Mouse (Mus musculus) heart, postnatal 36 days (tissue): ENCODE results near the gene Tcaf1. TPM values are rescaled to one million over a fixed set of nuclear protein-coding genes. Genes with fewer than 3 reads are reported as not detected.

ENCODE experiments used
- DNase-seq, 2 experiments: peaks; one replicate each; pipeline ENCODE4 v3.0.0; 2021 to 2022
- intact Hi-C: fragments of 180-260 bp; cut with DNase I; formaldehyde crosslinking; loops from one replicate; pipeline ENCODE4 v1.15.1; 2025
- total RNA-seq, 2 experiments: library from RNA; stranded (reverse); gene quantifications; 2 replicates each; pipeline ENCODE4 v1.2.3; 2021

The Tcaf1 gene
- 10 to 100 TPM; 11.4 to 12.2 TPM for total RNA-seq

DNA sequence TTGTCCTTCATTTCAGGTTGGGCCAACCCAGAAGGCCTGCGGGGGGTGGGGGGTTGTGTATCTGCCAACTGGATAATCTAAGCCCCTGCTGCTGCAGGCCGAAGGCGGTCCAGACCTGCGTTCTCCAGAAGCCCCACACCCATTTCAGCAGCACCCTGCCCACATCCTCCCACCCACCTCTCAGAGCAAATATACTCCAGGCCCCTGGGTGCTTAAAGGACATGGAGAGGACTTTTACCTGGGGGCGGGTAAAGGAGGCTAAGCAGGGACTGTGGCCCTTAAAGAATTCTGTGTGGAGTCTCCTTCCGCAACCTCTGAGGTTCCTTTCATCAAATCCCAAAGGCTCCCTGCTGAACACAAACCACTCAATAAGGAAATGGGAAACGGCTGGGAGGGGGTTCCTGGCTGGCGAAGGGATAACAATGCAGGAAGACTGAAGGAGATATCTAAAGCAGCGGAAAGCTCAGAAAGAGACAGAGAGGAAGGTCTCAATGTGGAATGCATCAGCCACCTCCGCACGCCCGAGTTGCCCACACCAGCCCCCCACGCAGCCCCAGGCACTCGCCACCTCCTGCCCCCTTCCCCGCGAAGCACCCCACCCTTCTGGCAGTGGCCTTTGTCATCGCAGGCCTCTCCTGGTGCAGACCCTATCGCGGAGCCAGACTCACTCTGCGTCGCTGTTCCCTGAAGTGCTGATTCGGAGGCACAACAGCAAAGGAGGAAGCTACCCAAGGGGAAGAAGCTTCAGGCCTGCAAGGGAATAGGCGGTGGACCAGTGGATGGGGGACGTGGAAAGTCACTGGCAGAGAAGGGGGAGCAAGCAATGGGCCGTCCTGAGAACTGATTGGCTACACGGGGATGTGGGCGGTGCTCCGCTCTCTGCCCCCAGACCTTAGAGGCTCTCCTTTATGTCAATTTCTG is at the start of gene Tcaf1:
Tcaf1 (minus strand) TSS at position 798 of the 921 bp plus-strand sequence.
- intact Hi-C loops = loop anchor here (2.0 kb wide), 1 partner anchor 17 kb away; no protein-coding TSS in a partner anchor
- DNase-seq = peak; percentile 68 to 72

GRCm38 (mm10) chr6:42756104-42756503 is 46.2 kb upstream of the Tcaf1 start, which contains the start of gene Olfr38:
Gene Olfr38 (plus strand): TSS chr6:42756404.
- DNase-seq = no peak
- intact Hi-C loops = no loop called here

GRCm38 (mm10) chr6:42747846-42748245 is 38.0 kb upstream of the Tcaf1 start:
- no peak for DNase-seq
- intact Hi-C loops = no loop called here

GRCm38 (mm10) chr6:42742303-42742702 is 32.4 kb upstream of the Tcaf1 start:
- intact Hi-C loops = no loop called here
- no peak for DNase-seq

DNA sequence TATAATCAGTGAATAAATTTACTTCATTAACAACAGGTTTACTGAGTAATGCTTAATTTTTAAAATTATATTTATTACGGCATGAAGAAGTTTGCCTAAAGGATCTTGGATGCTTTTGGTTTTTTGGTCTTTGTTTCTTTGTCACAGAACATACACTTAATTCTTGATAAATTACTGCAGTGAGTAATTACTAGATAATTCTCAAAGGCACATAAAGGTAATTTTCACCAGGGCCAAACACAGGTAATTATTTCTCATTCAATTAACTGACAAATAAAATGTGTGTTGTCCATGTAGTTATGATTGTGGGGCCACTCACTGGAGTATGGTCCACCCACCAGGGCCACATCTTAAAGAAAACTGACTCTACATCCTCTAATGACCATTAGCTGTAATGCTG is 29.2 kb upstream of the Tcaf1 start, which contains the start of gene Olfr453:
Olfr453 (plus strand) TSS at position 301 of the 400 bp plus-strand sequence.
- intact Hi-C loops = no loop called here
- no peak for DNase-seq

DNA sequence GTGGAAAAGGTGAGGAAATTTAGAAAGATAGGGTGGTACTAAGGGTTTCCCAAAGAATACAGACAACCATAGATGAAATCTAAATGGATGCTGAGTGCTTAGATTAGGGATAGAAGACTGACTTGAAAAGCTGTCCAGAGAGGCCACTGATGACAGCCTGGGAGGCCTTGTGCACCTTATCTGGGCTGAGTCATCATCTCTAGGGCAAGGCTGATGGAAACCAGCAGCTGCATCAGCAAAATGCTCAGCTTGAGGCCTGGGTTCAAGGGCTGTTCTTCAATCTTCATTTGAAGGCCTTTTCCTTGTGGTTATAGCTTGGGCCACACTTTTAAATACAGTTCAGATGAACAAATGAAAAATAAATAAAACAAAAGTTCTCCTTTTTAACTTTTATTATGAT is 8.1 kb upstream of the Tcaf1 start:
- intact Hi-C loops = no loop called here
- DNase-seq = no peak

DNA sequence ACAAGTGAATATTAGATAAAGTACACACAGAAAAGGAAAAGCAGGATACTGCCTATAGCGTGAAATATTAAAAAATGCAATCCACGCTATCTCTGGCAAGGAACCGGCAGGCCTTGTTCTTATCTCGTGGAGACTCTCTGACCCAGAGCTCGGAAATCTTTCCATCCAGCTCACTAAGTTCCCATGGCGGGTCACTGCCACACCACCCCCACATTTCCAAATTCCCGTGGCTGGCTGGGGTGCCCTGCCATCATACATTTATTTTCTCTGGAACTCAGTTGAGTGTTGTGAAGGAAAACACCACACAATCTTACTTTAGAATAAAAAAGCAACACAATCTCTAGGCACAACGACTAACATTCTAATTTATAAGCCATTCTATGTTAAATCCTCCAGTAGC is 4.8 kb upstream of the Tcaf1 start:
- no peak for DNase-seq
- intact Hi-C loops = no loop called here

GRCm38 (mm10) chr6:42692517-42693190 is 17.2 kb downstream of the Tcaf1 start:
- DNase-seq = peak; percentile 77 to 78
- intact Hi-C loops = loop anchor here (2.0 to 10.0 kb wide), 2 partner anchors 16 to 348 kb away; partner anchors contain the start of gene Zyx

- intact Hi-C loops = loop anchor here (2.0 to 10.0 kb wide), 2 partner anchors 17 to 347 kb away; partner anchors contain the start of gene Zyx
- DNase-seq = peak; percentile 76 to 79
Observed at GRCm38 (mm10) chr6:42692154-42692516, 17.8 kb downstream of the Tcaf1 start.

- intact Hi-C loops = loop anchor here (10.0 kb wide), 1 partner anchor 345 kb away; the partner anchor contains the start of gene Zyx
- DNase-seq = no peak
Observed at GRCm38 (mm10) chr6:42689761-42690160, 20.1 kb downstream of the Tcaf1 start.

DNA sequence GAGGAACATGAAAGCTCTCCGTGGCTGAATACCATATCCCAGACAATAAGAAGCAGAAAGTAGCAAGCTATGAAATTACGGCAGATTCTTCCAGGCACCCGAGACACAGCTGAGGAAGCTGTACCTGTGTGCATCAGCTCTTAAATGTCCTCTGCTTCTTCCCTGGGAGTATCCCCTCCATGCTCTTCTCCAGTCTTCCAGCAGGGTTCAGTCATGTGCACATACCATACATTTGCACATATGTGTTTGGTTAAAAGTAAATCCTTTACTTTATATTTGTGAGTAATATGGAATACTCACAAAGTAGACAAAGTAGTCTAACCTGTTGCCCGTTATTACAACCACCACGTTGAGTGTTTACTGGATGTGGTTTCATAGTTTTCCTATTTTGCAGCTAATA is 22.0 kb downstream of the Tcaf1 start:
- intact Hi-C loops = no loop called here
- no peak for DNase-seq

GRCm38 (mm10) chr6:42680077-42680476 is 29.8 kb downstream of the Tcaf1 start:
- intact Hi-C loops = no loop called here
- DNase-seq = no peak

DNA sequence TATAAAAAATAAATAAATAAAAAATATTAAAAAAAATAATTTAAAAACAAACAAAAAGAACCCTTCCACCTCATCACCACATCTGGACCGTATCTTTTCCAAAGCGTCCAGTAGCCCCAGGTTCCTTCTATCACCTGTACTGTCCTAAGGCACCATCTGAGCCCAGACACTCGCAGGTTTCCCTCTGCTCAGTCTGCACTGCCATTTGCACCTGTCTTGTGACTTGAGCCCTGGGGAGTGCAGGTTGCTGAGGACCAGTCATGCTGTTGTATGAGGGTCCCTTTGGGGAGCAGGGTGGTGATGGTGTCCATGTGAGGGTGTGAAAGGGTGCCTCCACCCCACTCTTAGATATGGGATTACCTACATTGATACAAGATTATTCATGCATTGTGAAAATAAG is 33.9 kb downstream of the Tcaf1 start:
- DNase-seq = no peak
- intact Hi-C loops = no loop called here

- intact Hi-C loops = no loop called here
- no peak for DNase-seq
Observed at GRCm38 (mm10) chr6:42671767-42672166, 38.1 kb downstream of the Tcaf1 start.

DNA sequence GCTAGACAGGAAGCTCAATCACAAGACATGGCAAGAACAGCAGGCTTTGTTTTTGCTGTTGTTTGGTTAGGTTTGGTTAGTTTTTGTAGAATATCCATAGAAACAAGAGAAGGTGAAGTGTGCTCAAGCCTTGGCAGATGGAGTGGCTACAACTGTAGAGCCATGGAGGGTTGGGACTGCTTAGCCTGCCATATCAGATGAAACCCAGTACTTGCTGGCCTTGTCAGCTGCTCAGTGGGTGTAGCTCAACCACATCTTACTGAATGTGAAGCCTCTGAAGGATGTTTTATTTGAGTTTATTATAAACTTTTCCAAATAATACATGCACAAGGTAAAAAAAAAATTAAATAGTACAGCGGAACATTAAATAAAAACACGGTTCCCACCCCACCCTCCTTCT is 42.2 kb downstream of the Tcaf1 start:
- intact Hi-C loops = no loop called here
- no peak for DNase-seq

- no peak for DNase-seq
- intact Hi-C loops = no loop called here
Observed at GRCm38 (mm10) chr6:42661739-42662138, 48.1 kb downstream of the Tcaf1 start.

DNA sequence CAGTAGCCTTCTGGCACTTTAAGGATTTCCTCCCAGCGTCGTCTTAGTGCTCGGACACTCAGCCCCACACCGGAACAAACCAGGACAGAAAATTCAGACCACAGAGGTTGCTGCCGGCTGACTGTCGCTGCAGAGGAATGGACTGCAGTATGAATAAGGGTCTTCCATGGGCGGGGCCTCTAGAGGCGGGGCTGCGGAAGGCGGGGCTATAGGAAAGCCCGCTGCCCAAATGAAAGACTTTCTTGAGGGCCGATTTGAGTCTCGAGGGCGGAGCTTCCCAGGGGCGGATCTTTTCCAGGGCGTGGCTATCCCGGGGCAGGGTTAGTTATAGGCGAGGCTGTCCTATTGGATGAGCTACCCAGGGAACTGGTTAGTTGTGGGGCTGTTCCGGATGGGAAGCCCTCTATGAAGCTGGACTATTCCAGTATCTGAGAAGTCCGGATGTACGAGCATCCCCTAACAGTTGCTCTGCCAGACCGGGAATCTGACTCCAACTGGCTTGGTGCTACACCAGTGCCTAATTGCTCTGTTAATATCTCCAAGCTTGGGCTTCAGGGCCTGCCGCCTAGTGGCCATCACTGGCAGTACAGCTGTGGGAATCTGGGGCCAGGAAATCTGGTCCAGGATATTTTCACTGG is 64.9 kb downstream of the Tcaf1 start, which contains the start of gene Tcaf2:
Tcaf2 (minus strand) TSS at position 343 of the 638 bp plus-strand sequence.
- intact Hi-C loops = no loop called here
- peak; percentile 84 to 90 for DNase-seq

DNA sequence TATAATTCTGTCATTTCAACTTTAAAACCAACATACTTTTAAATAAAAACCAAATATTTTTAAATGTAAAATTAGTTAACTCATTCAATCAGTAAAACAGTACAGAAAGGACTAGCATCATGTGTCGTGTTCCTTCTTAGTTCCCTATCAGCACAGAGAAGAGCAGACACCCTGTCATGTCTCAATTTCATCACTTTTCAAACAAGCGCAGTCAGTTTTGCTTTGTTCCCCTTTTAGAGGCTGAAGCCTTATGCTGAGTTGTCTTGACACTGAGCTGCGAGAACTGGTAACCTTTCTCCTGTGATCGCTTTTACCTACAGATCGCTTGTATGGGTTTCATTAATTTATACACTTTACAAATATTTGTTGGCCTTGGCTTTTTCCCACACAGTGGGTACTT is 75.5 kb downstream of the Tcaf1 start:
- DNase-seq = no peak
- intact Hi-C loops = no loop called here

- intact Hi-C loops = no loop called here
- DNase-seq = no peak
Observed at GRCm38 (mm10) chr6:42631395-42631794, 78.5 kb downstream of the Tcaf1 start.
